Mouse (Mus musculus) cerebellum, adult 9-11 months (tissue): Measurements from ENCODE around the gene 4933430I17Rik.

Experiments
- DNase-seq: peaks from one replicate; pipeline ENCODE4 v3.0.0; 2022

The 4933430I17Rik gene

DNA sequence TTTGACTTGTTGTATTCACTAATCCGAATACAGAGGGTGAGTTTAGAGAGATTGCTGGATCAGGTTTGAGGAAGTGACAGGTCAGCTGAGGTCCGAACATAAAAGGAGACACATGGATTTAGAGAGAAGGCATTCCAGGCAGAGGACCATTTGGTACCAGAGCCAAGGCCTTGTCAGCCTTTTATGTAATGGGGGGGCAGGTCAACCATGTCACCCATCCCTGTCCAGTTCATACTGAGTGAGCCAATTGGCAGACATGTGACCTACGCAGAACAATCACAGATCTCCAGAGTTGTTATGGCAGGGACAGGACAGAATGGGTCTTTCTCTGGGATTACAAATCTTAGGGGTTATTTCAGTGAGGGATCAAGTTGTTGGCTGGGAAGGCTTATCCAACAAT, 19.2 kb upstream of the 4933430I17Rik start:
- peak; percentile 9 for DNase-seq

DNA sequence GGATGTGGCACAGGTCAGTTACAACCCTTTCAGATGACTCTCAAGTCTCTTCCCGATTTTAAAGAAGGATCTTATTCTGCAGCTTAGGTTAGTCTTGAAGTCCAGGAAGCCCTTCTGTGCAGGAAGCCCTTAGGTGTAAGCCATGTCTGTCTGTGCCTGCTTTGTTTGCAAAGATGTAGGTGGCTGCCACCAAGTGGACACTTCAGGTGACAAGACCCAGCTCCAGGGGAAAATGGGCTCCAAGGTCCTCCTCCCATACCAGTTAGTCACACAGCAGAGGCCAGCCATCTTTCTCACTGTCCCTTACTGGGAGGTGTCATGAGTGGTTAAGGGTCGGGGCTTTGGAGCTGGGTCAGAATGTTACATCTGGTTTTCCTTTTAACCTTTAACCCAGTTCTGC, 18.4 kb upstream of the 4933430I17Rik start:
- DNase-seq, result peak; percentile 69

DNA sequence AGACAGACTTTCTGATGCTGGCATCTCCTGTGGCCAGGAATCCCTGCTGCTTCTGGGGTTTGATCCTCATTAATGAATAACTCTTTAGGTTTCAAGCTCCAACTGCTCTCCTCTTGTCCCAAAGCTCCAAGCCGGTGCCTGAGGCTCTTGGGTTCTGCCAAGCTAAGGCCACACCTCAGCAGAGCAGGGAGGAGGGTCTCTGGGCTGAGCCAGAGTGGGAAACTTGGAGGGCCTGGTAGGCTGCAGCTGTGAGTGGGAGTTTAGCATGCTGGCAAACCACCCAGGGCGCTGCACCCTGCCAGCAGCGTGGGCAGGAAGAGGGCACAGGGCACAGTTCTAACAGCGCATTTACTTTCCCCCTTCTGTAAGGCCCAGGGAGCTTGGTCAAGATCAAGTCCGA, 16.3 kb upstream of the 4933430I17Rik start:
- DNase-seq, result peak; percentile 15

DNA sequence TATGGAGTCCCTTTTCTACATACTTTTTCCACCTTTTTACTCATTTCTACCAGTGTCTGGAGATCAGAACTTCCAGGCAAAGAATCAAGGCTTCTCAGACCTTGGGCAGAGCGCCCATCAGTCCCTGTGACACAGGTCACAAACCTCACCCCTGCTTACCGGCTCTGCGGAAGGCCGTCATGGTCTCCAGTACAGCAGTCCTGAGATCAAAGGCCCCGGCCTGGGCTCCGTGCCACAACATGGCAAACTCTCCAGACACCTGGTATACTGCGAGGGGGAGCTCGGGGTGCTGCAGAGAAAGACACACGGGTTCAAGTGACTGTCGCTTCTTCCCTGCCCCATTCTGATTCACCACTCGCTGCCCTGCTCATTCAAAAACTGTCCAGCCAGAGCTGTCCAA, 15.2 kb upstream of the 4933430I17Rik start:
- DNase-seq, result peak; percentile 41

DNA sequence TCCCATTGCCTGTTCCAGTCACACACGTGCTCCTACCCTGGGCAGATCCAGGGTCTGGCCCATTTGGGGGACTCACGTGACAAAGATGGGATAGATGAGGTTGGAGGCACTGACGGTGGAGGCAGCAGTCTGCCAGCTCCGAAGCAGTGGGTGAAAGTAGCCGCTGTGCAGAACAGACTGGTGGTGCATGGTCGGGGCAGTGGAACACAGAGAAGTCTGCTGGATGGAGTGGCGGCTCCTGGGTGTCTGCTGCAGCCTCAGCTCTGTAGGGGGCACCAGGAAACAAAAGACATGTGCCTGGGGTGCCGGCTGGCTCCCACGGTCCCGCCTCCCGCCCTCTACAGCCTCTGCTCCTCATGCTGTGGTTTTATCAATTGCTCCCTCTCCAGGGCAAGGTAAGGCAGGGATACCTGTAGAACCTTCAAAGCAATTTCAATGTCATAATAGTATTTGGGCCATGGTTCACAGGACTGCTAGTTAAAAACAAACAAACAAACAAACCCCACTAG, 11.1 kb upstream of the 4933430I17Rik start:
- peak; percentile 38 for DNase-seq

DNA sequence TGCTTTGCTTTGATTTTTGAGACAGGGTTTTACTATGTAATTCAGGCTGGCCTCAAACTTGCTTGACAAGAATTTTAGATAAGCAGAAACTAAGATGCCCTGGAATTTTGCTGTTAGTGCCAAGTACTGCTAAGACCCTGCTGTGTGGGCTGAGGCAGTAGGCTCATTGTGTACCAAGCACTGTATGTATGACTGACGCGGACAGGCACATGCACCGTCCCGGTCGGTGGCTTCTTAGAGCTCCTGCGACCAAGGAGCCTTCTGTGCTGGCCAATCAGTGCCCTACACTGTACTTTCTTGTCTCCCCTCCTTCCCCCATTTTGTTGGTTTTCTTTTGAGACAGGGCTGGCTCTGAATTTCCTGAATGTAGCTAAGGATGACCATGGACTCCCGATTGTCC, 10.2 kb upstream of the 4933430I17Rik start:
- DNase-seq, result peak; percentile 38

DNA sequence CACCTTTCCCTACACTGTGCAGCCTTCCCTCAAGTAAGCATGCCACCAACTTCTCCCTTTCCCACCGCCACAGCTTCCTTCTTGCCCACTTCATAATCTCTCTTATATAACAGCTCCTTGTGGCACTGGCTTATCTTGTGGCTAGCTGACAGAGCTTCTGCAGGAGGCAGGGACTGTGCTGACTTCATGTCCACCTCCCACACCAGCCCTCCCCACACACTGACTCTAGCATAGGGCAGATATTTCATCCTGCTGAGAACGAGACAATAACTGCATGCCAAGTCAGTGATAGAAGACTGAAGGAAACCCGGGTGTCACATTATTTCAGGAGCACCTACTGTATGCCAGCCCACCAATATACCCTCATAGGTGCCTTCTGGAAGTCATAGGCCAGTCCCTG, 9.7 kb upstream of the 4933430I17Rik start:
- peak; percentile 65 for DNase-seq

DNA sequence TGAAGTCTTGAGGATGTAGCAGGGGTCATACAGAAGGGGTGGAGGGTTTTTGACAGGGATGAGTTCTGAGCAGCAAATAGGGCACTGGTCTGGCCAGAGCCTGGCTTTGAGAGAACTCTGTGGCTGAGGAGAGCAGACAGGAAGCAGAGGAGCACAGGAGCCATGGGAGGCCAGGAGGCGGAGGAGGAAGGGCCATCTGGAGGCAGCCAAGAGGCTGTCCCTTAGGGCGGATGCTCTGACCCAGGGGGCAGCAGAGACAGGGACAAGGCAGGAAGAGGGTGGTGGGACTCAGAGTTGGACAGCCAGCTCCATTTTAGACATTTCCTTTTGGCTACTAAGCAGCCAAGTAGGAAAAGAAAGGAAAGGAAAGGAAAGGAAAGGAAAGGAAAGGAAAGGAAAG, 9.1 kb upstream of the 4933430I17Rik start:
- DNase-seq, result peak; percentile 82

DNA sequence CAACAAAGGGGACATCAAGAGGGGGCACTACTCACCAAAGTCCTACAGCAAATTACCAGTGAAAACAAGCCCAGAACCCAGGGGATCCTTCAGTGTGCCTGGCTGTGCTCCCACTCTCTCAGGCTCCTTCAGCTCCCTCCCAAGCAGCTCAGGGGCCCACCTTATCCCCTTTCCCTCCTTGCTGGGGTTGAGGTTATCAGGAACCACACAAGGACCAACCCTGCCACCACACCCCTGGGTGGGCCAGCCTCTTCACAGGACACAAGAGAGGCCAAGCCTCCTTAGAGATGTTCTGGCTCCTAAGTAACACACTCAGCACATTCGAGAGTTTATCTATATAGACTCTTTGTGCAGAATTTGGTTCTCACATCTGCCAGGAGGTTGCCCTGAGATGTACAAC, 8.6 kb upstream of the 4933430I17Rik start:
- peak; percentile 43 for DNase-seq

DNA sequence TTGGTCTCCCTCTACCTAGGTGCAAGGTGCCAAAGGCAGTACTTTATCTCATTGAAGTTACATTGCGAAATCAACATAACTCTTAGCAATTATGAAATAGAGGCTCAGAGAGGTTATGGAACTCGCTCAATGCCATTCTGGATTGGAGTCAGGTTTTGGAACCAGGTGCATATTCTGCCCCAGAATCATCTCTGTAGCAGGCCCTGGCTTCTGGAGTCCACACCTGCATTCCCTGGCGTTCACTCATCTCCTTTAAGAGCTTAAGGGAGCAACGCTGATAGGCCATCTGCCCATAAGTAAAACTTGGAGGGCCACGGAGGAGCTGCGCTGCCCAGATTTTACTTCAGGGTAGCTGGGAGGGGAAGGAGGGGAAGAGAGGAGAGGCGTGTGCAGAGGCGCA, 8.1 kb upstream of the 4933430I17Rik start:
- DNase-seq, result no peak

DNA sequence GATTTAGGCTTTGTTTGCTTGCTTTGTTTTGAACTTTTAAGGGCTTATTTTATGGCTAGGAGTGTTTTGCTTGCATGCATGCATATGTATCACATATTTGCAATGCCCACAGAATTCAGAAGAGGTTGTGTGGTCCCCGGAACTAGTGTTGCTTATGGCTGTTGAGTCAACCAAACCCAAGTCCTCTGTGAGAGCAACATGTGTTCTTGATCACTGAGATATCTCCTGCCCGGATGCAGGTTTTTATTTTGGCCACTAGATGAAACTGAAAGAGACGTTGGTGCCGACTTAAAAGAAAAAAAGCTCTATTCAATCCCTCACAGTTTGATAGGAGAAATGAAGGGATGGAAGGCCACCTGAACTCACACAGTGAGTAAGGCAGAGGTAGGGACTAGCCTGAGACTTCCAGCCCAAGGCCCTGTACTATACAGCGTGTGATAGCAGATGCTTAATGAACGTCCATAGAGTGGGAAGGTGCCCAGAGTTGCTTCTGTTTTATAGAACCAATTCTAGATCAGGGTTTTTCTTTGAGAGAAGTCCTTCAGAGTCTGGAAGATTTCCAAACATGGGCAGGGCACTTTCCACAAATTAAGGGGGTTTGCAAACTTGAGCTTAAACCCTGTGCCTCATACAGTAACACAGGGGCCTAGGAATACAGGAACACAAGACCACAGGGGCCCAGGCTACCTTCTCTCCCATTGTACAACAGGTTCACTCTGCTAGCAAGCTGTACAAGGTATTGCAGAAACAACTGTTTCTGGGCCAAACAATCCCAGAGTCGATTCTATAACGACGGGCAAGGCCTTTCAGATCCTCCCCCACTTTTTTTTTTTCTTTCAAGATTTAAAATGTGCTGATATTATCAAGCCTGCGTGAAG, 7.4 kb upstream of the 4933430I17Rik start:
- peak; percentile 40 for DNase-seq

DNA sequence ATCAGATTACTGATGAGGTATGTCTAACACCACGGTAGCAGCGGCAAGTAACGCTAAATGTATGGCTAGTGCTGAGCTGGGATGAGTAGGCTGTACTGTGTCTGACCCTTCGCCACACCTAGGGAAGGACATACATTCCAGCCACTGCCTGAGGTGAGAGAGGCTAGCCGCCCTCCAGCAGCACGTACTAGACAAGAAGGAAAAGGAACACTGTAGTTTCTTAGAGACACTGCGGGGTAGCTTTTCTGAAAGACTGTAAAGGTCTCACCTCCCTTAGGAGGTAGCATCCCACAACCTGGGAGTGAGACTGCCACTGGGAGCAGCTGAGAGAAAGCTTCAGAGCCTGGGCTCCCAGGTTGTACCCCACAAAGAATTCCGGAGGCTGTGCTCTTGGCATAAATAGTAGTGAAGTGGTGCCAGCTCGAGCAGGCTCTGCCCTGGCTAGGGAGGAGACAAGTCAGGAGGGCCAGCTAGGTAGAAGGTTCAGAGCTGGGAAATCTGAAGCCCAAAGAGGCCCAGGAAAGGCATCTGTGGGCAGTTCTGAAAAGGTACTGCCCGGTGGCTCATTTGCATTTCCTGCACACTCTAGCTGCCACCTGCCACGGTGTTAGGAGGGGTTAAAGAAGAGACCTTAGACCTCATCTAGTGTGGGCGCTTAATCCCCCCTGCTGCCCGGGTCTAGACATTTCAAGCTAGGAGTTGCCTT, 6.6 kb upstream of the 4933430I17Rik start:
- peak; percentile 90 for DNase-seq

DNA sequence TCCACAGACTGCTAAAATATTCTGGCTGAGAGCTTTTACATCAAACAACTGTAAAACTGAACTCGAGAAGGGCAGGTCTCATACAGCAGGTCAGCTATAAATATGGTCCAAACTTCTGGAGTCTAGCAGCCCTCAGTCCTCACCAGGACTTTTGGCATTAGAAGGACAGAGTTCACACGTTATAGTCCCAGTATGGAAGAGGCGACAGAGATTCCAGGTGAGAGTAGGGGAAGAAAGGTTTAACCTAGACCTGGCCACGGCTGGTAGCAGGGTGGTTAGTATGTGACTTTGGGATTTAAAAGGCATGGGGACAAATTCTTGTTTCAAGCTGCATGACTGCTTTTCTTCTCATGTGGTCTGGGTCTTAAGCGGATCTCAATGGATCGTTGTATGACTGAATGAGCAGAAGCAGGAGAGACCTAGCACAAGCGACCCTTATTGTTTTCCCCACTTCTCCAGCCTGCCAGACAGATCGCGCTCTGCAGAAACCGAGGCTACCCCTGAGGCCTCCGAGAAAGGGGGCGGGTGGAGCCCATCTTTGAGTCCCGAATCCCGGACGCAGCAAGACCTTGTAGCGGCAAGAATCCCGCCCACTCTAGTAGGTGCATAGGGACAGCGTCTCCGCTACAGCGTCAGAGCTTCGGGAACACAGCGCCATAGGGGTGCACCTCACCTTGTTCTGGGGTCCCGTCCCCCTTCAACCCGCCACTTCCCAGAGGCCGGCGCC, 5.9 kb upstream of the 4933430I17Rik start:
- DNase-seq, result no peak

DNA sequence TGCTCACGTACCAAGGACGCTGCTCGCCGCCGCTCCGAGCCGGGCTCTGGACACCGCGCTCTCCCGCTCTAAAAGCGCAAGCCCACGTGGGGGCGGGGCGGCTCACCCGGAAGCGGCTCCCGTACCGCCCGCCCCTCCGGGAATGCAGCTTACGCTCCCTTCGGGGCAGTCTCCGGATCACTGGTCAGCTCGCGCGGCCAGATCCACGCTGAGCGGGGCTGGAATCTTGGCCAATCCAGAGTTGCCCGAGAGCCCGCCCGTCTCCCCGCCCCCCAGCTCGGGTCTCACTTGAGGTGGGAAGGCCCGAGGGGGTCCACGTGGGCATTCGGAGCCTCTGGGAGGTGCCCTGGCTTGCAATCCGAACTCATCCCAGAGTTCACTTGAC, 5.3 kb upstream of the 4933430I17Rik start, which contains the start of gene Alad:
TSS of gene Alad (minus strand) at position 70 of the 385 bp plus-strand sequence.
- peak; percentile 89 for DNase-seq

DNA sequence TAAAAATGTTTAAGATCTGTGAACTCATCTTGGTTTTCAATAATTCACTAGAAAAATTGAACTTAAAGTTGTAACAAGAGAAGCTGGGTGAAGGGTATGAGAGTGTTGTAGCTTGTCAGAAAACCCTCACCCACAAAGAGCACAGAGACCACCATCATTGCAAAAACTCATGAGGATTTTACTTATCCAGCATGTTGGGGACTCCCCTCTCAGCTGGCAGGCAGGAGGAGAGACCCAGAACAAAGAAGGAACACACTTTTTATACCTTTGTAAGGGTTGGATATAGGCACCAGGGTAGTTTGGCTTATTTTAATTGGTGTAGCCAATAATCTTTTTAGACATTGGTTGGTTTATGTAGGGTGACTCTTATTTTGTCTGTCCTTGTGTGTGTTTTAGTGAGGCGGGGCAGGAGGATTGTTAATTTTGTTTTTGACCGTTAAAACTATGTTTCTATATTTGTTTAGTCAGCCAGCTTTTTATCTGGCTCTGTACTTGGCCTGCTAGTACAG, 4.2 kb upstream of the 4933430I17Rik start:
- peak; percentile 11 for DNase-seq

DNA sequence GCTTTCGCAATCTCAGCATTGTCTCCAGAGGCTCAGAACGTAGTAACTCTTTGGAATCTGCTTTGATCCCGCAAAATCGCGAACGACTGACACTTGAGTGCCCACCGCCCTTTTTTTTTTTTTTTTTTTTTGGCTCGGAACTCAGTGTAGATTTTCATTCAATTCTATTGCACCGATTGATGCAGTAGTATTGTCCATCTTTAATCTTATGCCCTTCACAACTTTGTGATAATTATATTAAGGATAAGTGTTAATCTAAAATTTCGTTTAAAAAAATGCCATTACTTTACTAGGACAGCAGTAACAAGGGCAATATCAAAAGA, 281 bp downstream of the 4933430I17Rik start:
- no peak for DNase-seq

DNA sequence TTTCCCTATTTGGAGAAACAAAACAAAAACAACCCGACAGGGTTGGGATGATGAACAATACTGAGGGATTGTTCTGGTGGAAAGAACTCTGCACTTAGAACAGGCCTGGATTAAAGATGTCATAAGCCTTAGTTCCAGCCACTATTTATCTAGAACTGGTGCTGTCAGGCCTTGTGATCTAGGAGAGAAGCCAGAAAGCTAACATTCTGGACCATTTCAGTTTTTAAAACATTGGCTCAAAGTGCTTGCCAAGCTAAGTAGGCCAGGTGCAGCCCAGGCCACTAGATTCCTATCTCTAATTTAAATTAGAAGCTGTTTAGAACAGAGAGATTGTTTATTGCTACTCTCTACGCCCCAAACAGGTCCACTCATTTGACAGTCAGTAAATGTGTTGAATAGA, 1.1 kb downstream of the 4933430I17Rik start:
- DNase-seq, result peak; percentile 10

DNA sequence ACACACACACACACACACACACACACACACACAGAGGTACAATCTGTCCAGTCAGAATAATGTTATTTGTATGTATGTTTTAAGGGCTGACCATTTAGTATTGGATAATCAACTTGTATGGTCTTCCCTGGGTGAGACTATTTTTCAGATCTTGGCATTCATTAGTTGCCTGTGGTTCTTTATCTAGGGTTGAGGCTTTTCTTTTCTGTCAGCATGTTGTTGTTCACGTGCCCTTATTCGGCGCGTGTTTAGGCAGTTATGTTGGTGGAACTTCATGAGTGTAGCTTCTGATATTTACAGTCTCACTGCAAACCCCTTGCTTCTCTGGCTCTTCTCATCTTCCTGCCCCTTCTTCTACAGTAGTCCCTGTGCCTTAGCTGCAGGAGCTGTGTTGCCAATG, 2.5 kb downstream of the 4933430I17Rik start:
- DNase-seq, result no peak

DNA sequence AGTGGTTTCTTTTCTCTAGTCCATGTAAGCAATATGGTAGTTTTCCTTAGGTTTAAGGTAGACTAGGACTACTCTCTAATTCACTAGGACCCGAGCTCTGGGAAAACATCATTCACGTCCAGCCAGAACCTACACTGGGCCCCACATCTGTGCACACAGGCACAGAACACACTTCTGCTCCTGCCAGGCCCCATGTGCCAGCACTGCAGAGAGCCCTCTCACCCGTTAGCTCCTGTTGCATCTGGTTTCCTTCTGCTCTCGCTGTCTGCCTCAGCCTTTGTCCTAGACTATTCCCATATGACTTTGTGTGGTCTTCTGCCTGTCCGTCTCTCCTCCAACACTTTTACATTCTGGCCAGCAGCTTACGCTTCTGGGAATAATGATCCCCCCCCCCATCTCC, 8.6 kb downstream of the 4933430I17Rik start:
- DNase-seq, result no peak

DNA sequence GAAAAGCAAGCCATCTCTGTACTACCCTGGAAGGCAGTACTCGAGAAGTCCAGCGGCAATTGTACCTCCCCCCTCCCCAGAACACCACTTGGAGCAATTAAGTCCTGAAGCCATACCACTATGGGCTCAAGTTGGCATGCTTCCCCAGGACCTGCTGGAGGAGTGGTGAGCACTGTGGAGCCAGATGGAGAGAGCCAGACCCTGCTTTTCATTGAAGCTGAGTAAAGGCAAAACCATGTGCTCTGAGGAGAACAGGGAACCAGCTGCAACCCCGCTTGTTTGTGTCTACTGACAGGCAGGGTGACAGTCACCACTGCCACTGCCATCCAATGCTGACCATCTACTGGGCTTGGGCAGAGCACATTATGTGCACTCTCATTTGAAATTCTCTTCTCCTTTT, 16.6 kb downstream of the 4933430I17Rik start:
- DNase-seq, result no peak

DNA sequence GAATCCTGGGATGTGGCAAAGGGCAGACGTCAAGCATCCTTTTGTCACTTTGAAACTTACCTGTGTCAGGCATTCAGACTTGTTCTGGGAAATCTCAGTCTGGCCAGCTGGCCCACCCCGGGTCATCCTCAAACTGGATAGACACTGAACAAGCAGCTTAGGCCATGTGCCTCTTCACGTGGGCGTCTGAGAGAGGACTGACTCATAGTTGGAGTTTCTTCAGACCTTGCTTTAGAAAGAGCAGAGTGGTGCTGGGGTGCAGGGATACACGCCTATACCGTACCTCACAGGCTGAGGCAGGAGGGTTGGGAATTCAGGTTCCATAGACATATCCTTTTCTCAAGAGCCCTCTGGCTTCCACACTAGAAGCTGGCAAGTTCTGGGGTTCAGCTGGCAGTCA, 18.6 kb downstream of the 4933430I17Rik start:
- no peak for DNase-seq

DNA sequence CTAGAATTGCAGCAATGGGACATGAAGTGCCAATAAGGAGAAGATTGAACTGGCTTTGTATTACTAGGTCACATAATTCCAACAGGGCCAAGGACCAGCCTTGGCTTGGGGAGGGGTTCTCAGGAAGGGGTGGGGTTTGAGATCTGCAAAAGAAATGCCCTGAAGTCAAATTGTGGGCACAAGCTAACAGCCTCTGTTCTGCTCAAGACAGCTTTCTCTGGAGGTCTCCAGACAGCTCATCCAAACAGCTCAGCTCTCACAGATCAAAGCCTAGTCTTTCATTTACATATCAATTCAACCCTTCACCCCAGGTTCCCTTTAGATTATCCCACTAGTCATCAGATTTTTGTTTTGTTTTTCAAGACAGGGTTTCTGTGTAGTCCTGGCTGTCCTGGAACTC, 19.6 kb downstream of the 4933430I17Rik start:
- DNase-seq, result no peak

DNA sequence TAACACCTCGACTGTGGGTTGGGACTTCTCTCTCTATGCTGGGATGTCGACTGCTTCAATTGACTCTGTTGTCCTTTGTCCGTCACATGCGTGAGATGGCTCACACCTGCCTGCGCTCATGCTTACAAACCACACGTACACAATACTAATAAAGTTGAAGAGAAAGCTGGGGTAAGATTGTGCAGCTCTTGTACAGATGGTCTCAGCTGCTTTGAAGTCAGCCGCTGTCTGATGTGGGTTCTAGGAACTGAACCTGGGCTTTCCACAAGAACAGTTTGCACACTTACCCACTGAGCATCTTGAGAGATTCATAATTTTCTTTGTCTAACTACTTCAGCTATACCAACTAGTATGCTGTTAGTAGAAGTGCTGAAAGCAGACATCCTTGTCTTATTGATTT, 26.8 kb downstream of the 4933430I17Rik start:
- no peak for DNase-seq
